In genomic region chrX:96153362-96153761, GRCm38 (mm10) we compare ENCODE assay signal across 27 mouse cellular contexts.
"Had no signal": no experiment of that assay in that cellular context is flagged by ENCODE, and none has a peak within 500 bp of the region (broad histone marks: within the 10 kb centered on the region; RNA-seq: fewer than 3 reads in every experiment).

No protein-coding gene starts in this region.

- ATAC-seq: forebrain, embryonic 15.5 days had no signal

- H3K4me2 ChIP-seq: embryonic facial prominence, embryonic 12.5 days; embryonic facial prominence, embryonic 13.5 days; embryonic facial prominence, embryonic 15.5 days; forebrain, embryonic 12.5 days; forebrain, embryonic 15.5 days; heart, embryonic 11.5 days; heart, embryonic 12.5 days; heart, embryonic 13.5 days had no signal

- H3K27ac ChIP-seq: embryonic facial prominence, embryonic 10.5 days; embryonic facial prominence, embryonic 12.5 days; embryonic facial prominence, embryonic 13.5 days; embryonic facial prominence, embryonic 15.5 days; forebrain, embryonic 10.5 days; forebrain, embryonic 12.5 days; forebrain, embryonic 15.5 days; gastrocnemius, adult 2 months; heart, adult 2 months; heart, embryonic 10.5 days; heart, embryonic 13.5 days had no signal

- H3K9ac ChIP-seq: embryonic facial prominence, embryonic 12.5 days; embryonic facial prominence, embryonic 13.5 days; embryonic facial prominence, embryonic 15.5 days; forebrain, embryonic 12.5 days; forebrain, embryonic 15.5 days; heart, embryonic 12.5 days; heart, embryonic 13.5 days had no signal

- DNase-seq: cerebellum, adult 9-10 months; cerebellum, adult 9-11 months; cerebellum, postnatal 10 days; cerebellum, postnatal 14 days; cerebellum, postnatal 25 days; cerebellum, postnatal 36 days; embryo, embryonic 11 days; gastrocnemius, adult 2 months; gastrocnemius, postnatal 10 days; gastrocnemius, postnatal 14 days; gastrocnemius, postnatal 25 days; gastrocnemius, postnatal 36 days; heart, adult 11 months; heart, adult 18-20 months; heart, adult 2 months had no signal

- H3K9me3 ChIP-seq: embryonic facial prominence, embryonic 10.5 days; embryonic facial prominence, embryonic 12.5 days; embryonic facial prominence, embryonic 13.5 days; embryonic facial prominence, embryonic 15.5 days; forebrain, embryonic 10.5 days; forebrain, embryonic 12.5 days; forebrain, embryonic 15.5 days; heart, embryonic 10.5 days; heart, embryonic 12.5 days; heart, embryonic 13.5 days had no signal

- H3K27me3 ChIP-seq: embryonic facial prominence, embryonic 12.5 days; embryonic facial prominence, embryonic 13.5 days; embryonic facial prominence, embryonic 15.5 days; forebrain, embryonic 12.5 days; forebrain, embryonic 15.5 days; heart, embryonic 12.5 days; heart, embryonic 13.5 days had no signal

- H3K36me3 ChIP-seq: embryonic facial prominence, embryonic 12.5 days; embryonic facial prominence, embryonic 13.5 days; embryonic facial prominence, embryonic 15.5 days; forebrain, embryonic 12.5 days; forebrain, embryonic 15.5 days had no signal

- H3K4me1 ChIP-seq: embryonic facial prominence, embryonic 10.5 days; embryonic facial prominence, embryonic 12.5 days; embryonic facial prominence, embryonic 13.5 days; embryonic facial prominence, embryonic 15.5 days; forebrain, embryonic 10.5 days; forebrain, embryonic 12.5 days; forebrain, embryonic 15.5 days; heart, embryonic 10.5 days; heart, embryonic 12.5 days; heart, embryonic 13.5 days had no signal

- H3K4me3 ChIP-seq: embryonic facial prominence, embryonic 10.5 days; embryonic facial prominence, embryonic 12.5 days; embryonic facial prominence, embryonic 13.5 days; embryonic facial prominence, embryonic 15.5 days; erythroblast, embryonic 14.5 days; forebrain, embryonic 10.5 days; forebrain, embryonic 12.5 days; forebrain, embryonic 15.5 days; gastrocnemius, adult 2 months; heart, adult 2 months; heart, embryonic 10.5 days; heart, embryonic 12.5 days; heart, embryonic 13.5 days had no signal
